Mouse (Mus musculus) adrenal gland, adult (tissue): ENCODE data around the gene Chac1.
A peak's percentile ranks its signal among the peaks of the same experiment; 100 is the strongest.

Experiments used
- DNase-seq, 2 experiments: peaks; one replicate each; pipeline ENCODE4 v3.0.0; 2022 to 2023; ENCODE audit warnings: low spot score in 1 of 2; ENCODE audit not compliant: inconsistent age in 2 of 2

Gene Chac1

DNA sequence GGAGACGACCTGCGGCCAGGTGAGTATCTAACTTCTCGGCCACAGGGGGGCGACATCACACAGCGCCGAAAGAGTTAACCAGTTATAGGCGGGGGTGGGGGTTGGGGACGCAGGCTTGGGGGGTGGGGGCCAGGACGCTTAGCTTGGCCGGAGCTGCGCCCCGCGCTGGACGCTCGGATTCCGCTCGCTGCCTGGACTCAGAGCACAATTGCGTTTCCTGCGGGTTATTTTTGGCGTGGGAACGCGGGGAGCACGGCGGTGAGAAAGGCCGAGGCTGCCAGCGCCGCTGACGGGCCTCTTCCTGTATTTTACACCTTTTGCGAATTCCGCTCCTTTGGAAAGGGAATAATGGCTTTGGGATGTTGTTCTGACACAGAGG lies 23.9 kb upstream of the Chac1 start:
- peak; percentile 74 to 79 for DNase-seq

DNA sequence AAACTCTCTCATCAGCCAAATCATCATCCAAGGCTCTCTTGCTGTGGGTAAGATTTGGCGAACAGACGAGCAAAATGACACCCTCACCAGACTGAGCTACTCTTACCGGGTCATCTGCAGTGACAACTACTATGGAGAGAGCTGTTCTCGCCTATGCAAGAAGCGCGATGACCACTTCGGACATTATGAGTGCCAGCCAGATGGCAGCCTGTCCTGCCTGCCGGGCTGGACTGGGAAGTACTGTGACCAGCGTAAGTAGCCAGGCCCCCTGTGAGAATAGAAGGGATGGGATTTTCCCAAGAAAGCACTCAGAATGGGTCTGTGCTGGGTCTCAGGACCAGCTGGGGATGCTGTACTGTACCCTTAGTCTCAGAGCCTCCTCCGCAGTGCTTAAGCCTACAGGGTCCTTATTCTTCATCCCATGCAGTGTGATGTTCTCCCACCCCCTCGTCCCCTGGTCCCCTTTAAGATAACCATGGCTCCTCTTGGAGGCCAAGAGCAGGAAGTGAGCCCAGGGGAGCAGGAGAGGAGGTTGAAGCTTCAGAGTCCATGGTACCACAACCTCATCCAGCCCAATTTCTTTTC lies 23.0 kb upstream of the Chac1 start:
- DNase-seq, result no peak

DNA sequence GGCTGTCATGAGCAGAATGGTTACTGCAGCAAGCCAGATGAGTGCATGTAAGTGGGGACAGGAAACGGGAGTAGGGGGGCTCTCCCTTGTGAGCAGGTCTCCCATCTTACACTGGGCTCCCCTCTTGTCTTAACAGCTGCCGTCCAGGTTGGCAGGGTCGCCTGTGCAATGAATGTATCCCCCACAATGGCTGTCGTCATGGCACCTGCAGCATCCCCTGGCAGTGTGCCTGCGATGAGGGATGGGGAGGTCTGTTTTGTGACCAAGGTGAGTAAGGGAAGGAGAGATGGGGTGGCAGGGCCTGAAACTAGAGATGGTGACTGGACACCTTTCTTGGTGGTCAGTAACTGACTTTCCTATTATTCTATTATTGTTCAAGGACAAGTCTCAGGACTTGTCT lies 22.5 kb upstream of the Chac1 start:
- DNase-seq, result no peak

DNA sequence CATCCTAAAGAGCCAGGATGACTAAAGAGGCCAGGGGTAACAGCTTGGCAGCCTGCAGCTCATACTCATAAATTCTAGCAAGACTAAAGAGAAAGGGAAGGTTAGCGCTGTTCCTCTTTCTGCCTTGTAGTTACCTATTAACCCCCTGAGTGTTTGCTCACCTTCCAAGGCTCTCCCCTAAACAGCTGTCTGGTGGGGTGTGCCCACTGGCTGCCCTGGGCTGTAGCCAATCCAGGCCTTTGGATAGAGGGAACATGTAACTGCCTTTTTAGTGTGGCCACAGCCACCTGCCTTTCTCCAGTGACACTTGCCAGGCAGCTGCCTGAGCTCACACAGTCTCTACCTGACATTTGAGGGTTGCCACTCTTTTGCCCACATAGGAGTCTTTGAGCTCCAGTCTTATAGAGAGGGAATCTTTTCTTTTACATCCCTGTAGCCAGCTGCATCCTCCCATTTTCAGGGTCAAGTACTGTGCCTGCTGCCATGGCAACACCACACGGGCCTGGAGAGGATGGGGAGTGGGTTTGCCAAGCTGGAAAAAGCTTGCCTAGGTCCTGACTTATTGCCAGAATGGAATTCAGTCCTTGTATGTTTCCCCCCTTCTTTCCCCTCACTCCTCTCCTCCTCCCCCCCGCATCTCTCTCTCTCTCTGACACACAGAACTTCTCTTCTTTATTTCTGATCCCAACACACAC lies 21.8 kb upstream of the Chac1 start:
- no peak for DNase-seq

DNA sequence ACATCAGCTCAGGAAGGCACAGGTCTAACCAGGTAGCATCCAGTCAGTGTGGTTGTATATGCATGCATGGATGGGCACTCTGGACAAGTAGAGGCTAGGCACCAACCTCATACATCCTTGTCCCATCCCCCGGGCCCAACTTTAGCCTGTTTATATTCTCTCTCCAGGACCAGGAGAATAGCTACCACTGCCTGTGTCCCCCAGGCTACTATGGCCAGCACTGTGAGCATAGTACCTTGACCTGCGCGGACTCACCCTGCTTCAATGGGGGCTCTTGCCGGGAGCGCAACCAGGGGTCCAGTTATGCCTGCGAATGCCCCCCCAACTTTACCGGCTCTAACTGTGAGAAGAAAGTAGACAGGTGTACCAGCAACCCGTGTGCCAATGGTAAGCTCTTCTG lies 20.2 kb upstream of the Chac1 start:
- no peak for DNase-seq

DNA sequence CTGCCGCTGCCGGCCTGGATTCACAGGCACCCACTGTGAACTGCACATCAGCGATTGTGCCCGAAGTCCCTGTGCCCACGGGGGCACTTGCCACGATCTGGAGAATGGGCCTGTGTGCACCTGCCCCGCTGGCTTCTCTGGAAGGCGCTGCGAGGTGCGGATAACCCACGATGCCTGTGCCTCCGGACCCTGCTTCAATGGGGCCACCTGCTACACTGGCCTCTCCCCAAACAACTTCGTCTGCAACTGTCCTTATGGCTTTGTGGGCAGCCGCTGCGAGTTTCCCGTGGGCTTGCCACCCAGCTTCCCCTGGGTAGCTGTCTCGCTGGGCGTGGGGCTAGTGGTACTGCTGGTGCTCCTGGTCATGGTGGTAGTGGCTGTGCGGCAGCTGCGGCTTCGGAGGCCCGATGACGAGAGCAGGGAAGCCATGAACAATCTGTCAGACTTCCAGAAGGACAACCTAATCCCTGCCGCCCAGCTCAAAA lies 18.8 kb upstream of the Chac1 start:
- no peak for DNase-seq

DNA sequence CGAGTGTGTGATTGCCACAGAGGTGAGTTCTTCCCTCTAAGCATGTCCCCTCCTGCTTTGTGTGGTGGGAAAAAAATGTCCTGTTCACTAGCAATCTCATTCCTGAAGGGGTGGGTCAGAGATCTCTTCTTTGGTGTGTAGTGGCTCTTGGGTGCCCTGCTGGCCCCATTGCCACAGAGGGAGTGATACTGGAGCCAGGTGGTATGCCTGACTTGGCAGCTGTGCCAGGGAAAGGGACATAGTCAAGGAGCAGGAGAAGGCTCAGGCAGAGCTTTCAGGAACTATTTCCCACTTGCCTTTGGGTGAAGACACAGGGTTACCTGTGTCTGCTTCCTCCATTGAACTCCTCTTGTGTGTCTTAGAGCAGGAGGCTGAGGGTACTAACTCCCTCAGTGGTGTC lies 16.9 kb upstream of the Chac1 start:
- no peak for DNase-seq

DNA sequence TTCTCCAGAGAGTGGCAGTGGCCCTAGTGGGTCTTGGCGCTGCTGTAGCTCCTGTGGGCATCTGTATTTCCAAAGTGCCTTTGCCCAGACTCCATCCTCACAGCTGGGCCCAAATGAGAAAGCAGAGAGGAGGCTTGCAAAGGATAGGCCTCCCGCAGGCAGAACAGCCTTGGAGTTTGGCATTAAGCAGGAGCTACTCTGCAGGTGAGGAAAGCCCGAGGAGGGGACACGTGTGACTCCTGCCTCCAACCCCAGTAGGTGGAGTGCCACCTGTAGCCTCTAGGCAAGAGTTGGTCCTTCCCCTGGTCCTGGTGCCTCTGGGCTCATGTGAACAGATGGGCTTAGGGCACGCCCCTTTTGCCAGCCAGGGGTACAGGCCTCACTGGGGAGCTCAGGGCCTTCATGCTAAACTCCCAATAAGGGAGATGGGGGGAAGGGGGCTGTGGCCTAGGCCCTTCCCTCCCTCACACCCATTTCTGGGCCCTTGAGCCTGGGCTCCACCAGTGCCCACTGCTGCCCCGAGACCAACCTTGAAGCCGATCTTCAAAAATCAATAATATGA lies 16.0 kb upstream of the Chac1 start:
- DNase-seq, result no peak

DNA sequence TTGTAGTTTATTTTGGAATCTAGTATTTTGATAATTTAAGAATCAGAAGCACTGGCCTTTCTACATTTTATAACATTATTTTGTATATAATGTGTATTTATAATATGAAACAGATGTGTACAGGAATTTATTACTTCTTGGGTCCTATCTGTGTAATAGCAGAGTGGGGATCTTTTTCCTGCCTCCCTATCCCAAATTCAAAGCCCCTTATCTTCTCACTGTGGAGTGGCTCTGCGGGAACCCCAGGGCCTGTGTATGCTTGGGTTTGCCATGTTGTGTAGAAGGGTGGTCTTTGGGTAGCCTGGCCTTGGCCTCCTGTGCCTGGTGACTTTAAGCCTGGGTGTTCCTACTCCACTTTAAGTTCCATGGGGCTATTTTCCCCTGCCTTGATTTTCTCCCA lies 15.5 kb upstream of the Chac1 start:
- DNase-seq, result no peak

DNA sequence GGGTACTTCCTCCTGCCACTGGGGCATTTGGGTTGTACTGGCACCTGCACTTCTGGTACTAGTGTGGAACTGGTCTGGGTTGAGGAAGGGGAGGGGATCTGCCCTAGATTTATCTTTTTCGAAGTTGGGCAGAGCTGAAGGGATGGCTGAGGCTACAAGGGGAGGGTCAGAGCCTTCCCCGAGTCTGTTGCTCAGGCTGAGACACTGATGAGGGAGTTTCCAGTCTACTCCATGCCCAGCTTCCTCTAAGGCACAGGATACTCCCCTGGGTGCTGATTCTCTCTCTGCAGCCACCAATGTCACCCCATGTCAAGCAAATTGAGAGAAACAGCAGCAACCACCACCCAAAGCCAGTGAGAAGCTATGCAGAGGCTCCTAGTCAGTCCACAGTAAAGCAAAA lies 15.0 kb upstream of the Chac1 start:
- DNase-seq, result no peak

DNA sequence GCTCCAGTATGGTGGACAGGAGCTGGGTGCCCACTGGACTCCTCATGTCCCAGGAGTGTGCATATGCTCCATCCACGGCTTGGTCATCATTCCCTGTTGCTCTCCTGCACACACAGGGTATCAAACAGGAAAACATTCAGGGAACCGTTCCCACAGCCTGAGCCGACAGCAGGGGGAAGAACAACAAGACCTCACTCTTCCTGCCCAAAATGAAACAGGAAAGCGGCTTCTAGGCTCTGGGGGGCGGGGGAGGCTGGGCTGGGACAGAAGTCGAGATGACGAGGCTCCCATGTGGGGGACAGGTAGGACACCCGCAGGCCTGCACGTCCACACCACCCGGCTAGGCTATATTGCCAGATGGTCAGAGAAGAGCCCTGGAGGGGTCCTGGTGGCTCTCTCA lies 14.6 kb upstream of the Chac1 start:
- DNase-seq, result peak in 1 of 2 experiments; percentile 68

DNA sequence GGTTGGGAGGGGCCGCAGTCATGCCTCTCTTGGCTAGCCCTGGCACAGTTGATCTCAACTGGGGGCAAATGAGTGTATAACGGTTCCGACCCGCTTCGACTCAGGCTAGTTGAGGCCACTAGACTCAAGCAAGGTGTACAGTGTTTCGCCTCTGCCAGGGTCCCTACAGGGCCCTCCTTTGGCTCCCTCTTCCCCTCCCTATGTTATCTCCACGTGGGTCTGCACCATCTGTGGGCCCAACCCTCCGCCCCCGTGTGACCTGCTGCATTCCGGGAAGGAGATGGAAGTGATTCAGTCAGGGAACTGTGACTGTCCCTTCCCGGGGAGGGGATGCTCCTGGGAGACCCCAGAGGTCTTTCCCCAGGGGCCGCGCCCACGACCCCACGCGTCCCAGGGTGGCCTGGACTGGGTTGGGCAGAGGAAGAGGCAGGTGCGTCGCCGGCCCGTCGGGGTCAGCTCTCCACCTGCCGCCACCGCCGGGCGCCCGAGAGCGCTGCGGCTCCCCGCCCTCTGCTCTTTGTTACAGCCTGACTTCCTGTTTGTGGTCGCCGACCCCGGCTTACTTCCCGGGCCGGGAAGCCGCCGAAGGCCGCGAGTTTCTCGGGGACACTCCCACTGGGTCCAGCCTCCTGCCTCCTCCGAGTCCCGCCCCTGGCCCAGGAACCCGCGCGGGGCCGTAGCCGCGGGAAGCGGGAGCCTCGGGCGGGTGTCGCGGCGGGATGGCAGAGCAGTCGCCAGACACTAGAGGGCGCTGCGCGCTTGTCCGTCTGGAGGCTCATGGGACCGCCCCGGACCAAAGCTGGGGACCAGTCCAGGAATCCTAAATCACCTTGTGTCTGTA lies 13.4 kb upstream of the Chac1 start:
- DNase-seq, result peak; percentile 91 to 97

DNA sequence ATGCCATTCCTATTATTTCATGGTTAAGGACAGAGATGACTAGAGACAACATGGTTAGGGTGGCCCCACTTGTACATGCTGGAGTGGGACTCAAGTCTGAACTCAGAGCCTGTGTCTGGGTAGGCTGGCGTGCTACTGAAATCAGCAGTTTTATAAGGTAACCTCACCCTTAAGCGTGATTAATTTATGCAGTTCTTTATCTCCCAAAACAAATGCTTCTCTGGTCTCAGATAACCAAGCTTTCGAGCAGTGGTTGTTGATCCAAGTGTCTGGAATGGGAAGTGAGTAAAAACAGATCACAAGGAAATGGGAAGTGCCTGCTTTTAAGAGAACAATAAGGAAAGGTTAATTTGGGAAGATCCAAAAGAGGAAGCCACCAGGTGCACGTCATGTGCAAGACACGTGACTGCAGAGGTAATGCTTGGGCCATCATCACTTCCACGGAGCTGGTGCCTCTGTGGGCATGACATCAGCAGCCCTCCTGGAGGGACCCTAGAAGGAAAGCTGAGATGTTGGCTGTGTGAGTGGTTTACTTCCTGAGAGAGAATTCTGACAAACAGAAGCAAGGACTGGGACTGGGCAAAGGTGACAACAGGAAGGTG lies 6.4 kb upstream of the Chac1 start:
- peak in 1 of 2 experiments; percentile 26 for DNase-seq

DNA sequence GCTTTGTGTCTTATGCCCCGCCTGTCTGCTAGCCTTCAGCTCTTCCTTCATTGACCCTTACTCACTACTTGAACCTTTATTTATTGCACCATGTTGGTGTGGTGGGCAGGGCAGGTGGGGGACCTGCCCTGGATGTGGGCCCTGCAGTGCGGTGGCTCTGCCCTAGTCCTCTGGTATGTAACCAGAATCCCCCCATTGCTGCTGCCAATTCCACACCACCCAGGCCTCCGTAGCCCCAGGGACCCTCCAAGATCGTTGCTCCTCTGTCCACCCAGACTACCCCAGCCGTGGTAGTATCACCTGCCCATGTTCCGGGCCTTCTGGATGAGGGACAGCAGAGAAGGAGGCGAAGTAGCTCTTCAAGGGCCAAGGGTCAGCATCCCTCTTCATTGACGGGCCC lies 2.7 kb downstream of the Chac1 start:
- no peak for DNase-seq

DNA sequence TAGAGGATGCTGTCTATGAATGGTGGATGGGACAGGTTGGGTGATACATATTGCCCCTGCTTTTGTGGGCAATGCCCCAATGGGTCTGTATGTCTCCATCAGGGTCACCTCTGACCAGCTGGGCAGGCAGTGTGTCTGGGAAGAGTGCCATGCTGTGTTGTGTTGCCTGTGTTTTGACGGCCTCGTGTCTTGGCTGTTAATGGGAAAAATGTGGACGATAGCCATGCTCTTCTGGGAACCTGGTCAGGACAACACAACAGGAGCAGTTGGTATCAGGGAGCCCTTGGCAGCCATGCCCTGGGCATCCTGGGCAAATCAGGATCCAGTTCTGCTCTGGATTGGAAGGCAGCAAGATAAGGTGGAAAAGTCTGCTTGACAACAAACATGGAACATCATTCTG lies 4.1 kb downstream of the Chac1 start:
- DNase-seq, result peak in 1 of 2 experiments; percentile 67

DNA sequence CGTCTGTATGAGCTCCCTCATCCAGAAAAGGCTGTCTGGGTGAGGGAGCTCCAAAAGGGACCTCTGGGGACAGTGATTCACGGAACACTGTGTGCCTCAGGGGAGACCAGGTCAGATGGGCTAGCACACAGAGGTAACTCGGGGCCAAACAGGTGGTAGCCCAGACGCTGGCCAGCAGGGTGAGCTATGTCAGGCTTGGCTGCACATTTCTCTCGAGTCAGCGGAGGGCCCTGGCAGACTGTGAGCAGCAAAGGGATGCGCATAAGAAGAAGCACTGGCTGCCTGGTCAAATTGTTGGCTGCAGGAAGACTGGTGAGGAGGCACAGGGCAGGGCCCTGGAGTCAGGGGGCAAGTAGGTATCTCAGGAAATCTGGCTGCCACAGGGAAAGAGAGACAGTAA lies 4.6 kb downstream of the Chac1 start:
- DNase-seq, result peak in 1 of 2 experiments; percentile 51

DNA sequence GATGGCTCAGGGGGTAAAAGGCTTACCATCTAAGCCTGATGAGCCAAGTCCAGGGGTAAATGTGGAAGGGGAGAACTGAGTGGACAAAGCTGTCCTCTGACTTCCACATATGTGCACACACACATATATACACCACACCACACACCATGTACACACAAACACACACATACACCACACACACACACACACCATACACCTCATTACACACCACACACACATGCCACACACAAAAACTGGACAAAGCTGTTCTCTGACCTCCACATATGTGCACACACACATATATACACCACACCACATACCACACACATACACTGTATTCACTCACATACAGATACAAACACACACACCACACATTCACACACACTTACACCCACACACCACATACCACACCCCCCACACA lies 5.3 kb downstream of the Chac1 start:
- DNase-seq, result no peak

DNA sequence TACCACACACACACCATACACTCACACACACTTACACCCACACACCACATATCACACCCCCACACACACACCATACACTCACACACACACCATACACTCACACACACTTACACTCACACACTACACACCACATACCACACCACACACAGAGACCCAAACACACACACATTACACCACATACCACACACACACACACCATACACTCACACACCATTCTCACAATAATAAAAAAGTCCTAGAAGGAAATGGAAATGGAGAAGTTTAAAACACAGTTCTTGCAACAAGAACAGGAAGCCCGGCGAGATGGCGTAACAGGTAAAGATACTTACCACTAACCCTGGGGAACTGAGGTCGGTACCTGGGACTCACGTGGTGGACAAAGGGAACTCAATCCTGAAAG lies 5.8 kb downstream of the Chac1 start:
- DNase-seq, result no peak

DNA sequence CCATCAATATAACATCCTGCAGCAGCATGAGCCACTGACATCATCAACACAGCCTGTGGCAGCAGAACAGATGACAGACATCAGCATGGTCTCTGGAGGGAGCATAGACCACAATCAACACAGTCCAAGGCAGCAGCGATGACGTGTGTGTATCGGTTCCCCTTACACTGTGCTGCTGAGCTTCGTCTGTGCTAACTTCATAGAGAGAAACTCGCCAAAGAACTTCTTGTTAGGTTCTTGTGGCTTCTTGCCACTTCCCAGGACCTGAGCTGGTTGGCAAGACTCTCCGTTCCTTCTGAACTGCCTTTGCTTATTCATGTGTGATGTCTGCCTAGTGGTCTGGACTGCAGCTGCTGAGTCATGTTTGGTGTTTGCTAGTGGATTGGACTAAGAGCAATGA lies 7.2 kb downstream of the Chac1 start:
- DNase-seq, result no peak

DNA sequence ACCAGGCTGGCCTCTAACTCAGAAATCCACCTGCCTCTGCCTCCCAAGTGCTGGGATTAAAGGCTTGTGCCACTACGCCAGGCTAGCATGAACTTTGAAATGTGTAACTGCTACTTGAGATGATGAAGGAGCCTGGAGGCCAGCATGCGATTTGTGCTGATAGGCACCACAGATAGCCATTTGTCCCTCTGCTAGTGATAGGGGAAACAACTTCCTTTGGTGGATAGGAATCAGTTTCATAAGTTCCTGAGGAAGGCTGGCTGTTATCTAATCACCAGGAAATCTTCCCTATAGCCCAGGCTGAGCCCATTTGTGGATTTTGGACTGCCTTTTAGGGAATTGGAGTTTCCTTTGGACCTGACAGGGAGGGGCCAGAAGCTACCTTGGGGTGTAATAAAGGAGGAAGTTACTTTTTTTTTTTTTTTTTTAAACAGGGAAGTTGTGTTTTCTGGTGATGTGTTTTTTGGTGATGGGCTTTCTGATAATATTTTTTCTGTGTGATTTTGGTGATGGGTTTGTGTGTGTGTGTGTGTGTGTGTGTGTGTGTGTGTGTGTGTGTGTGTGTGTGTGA lies 8.8 kb downstream of the Chac1 start:
- no peak for DNase-seq

DNA sequence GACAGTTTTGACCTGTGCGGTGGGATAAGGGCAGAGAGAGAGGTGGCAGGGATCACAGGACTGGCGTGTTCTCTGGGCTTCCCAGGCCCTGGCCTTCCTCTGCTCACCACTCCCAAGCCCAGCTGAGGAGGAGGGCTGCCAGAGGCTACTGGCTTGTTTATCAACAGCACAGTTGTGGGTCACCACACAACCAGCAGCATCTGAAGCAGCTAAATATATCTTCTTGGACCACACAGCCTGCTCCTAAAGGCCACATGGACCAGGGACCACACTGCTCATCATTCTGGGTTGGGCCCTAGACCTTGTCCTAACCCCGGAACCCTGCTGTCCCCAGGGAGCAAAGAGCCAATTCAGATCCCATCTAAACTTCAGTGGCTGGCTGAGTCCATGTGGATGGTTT lies 13.9 kb downstream of the Chac1 start:
- DNase-seq, result no peak
